Mouse (Mus musculus) limb, embryonic 14.5 days (tissue): Measurements from ENCODE around the gene Tecr. TPM values are rescaled to one million over a fixed set of nuclear protein-coding genes. Genes with fewer than 3 reads are reported as not detected.

Source experiments
- ATAC-seq: fragments of 200-750 bp; cut with Nextera tagmentation; 2 replicates; pipeline ENCODE4 v1.8.0; 2017; ENCODE audit warnings: low read depth, moderate number of reproducible peaks, moderate TSS enrichment; ENCODE audit not compliant: low FRiP score
- DNase-seq: peaks from one replicate; pipeline ENCODE4 v3.0.0-alpha.2; 2015; ENCODE audit warnings: low spot score
- H3K27ac ChIP-seq: fragments of 300-500 bp; sonication (generic); replicated peaks from 2 replicates; pipeline ENCODE4 v1.5.1; 2014; ENCODE audit warnings: low read depth, mild to moderate bottlenecking, low read length, moderate library complexity, mixed read lengths
- H3K27me3 ChIP-seq: fragments of 300-500 bp; sonication (generic); 2 replicates; pipeline ENCODE4 v1.6.1; 2014; ENCODE audit warnings: low read length, mixed read lengths; ENCODE audit not compliant: control insufficient read depth, insufficient read depth
- H3K36me3 ChIP-seq: fragments of 300-500 bp; sonication (generic); 2 replicates; pipeline ENCODE4 v1.6.1; 2014; ENCODE audit warnings: mild to moderate bottlenecking, low read length, moderate library complexity, mixed read lengths; ENCODE audit not compliant: control insufficient read depth, insufficient read depth
- H3K4me1 ChIP-seq: fragments of 300-500 bp; sonication (generic); 2 replicates; pipeline ENCODE4 v1.6.1; 2014; ENCODE audit warnings: antibody characterized with exemption, low read length, mixed read lengths; ENCODE audit not compliant: control insufficient read depth, insufficient read depth
- H3K4me2 ChIP-seq: fragments of 300-500 bp; sonication (generic); replicated peaks from 2 replicates; pipeline ENCODE4 v1.6.1; 2014; ENCODE audit warnings: low read depth, mild to moderate bottlenecking, low read length, moderate library complexity; ENCODE audit not compliant: severe bottlenecking
- H3K4me3 ChIP-seq: fragments of 300-500 bp; sonication (generic); replicated peaks from 2 replicates; pipeline ENCODE4 v1.5.1; 2014; ENCODE audit warnings: low read length
- H3K9ac ChIP-seq: fragments of 300-500 bp; sonication (generic); 2 replicates; pipeline ENCODE4 v1.6.1; 2014; ENCODE audit warnings: mild to moderate bottlenecking, low read depth, low read length, moderate library complexity; ENCODE audit not compliant: severe bottlenecking
- H3K9me3 ChIP-seq: fragments of 300-500 bp; sonication (generic); 2 replicates; pipeline ENCODE4 v1.6.1; 2016; ENCODE audit warnings: low read length; ENCODE audit not compliant: control insufficient read depth
- POLR2A ChIP-seq: fragments of 200-500 bp; IDR thresholded peaks from 2 replicates; pipeline ENCODE4 v1.8.0; 2012; ENCODE audit warnings: inconsistent platforms, mild to moderate bottlenecking, moderate library complexity, borderline replicate concordance; ENCODE audit not compliant: insufficient read depth, insufficient read length; ENCODE audit errors: extremely low read depth
- WGBS: fragments of 180-500 bp; shearing (Covaris S2); extraction: QIAGEN DNeasy Blood & Tissue Kit; methylation state at CpG from one replicate; pipeline ENCODE4 v1.1.7; 2014; 5-methylcytosine and 5-hydroxymethylcytosine counted together
- polyA plus RNA-seq, 2 experiments: library from polyadenylated mRNA; depleted of rRNA in 1 of 2; stranded (reverse) in 1 of 2; unstranded in 1 of 2; fragments of >200 nt; fragmentation: Nextera tagmentation in 1 of 2; extraction: Ambion mirVana in 1 of 2; gene quantifications; 2 replicates each; pipeline versions ENCODE4 v1.2.1 to v1.2.3; 2012 to 2014

Gene Tecr
- polyA plus RNA-seq, 2 experiments = 589 to 595 TPM

DNA sequence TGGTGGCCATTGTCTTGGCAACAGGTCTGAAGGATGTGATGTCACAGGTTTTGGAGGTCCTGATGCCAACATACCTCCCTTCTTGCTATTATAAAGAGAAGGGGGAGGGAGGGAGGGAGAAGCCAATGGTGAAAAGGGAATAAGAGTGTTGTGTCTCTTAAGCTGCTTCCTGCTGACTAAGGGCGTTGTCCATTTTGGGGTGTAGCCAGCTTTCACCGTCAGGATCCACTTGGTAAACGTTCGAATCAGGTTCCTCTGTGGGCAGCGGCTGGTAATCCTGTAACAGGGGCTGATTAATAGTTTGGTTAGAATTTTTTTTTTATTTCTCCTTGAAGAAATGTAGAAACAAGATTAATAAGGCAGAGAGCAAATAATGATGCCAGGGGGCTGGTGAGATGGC lies 31.9 kb upstream of the Tecr start:
- Histone ChIP-seq H3K4me3 (no peak overlapping the region), H3K27ac (no peak overlapping the region), H3K36me3 (no peaks in the 10 kb centered on the region), H3K4me1 (no peaks in the 10 kb centered on the region), H3K9ac (no peak overlapping the region), H3K9me3 (no peaks in the 10 kb centered on the region), H3K27me3 (no peaks in the 10 kb centered on the region), H3K4me2 (no peak overlapping the region)
- 77% methylated on average over 5 of the region's 5 CpGs for WGBS
- no peak for DNase-seq
- no peak for TF ChIP-seq POLR2A
- no peak for ATAC-seq

GRCm38 (mm10) chr8:83638856-83639255 lies 31.1 kb upstream of the Tecr start:
- 72% methylated on average over 4 of the region's 4 CpGs for WGBS
- no peak overlapping the region for H3K27ac ChIP-seq
- no peaks in the 10 kb centered on the region for H3K27me3 ChIP-seq
- H3K4me2 ChIP-seq = no peak overlapping the region
- DNase-seq (no peak), ATAC-seq (no peak)
- TF ChIP-seq POLR2A = no peak
- no peak overlapping the region for H3K4me3 ChIP-seq
- H3K9me3 ChIP-seq = no peaks in the 10 kb centered on the region
- H3K36me3 ChIP-seq = no peaks in the 10 kb centered on the region
- no peak overlapping the region for H3K9ac ChIP-seq
- no peaks in the 10 kb centered on the region for H3K4me1 ChIP-seq

GRCm38 (mm10) chr8:83632083-83632707 lies 24.4 kb upstream of the Tecr start:
- H3K27me3 ChIP-seq = no peaks in the 10 kb centered on the region
- H3K36me3 ChIP-seq = no peaks in the 10 kb centered on the region
- no peak overlapping the region for H3K4me3 ChIP-seq
- H3K4me1 ChIP-seq = no peaks in the 10 kb centered on the region
- no peak for TF ChIP-seq POLR2A
- H3K27ac ChIP-seq = no peak overlapping the region
- 84% methylated on average over 7 of the region's 7 CpGs for WGBS
- H3K4me2 ChIP-seq = no peak overlapping the region
- DNase-seq = no peak
- no peak overlapping the region for H3K9ac ChIP-seq
- no peaks in the 10 kb centered on the region for H3K9me3 ChIP-seq
- no peak for ATAC-seq

DNA sequence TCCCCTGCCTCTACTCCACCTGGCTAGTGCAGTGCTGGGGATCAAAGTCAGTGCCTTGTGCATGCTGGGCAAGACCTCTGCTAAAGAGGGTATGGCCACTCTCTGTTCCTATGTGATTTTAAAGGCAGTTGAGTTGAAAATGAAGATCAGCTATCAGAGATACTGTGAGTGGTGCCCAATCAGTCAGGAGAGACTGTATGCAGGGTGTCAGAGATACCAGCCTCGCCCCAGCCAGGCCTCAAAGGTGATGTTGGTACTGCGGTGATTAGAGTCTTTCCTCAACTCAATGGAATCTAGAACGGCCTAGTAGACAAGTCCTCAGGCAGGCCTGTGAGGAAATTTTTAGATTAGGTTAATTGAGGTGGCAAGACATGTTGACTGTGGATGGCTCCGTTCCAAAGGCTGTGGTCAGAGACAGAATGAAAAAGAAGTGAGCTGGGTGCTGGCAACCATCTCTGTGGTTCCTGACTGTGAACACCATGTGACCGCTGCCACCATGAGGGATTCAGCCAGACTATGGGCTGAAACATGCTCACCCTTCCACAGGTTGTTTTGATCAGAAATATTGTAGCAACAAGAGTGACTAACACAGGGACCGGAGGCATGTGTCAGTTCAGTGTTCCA lies 18.0 kb upstream of the Tecr start:
- no peak for DNase-seq
- H3K9ac ChIP-seq = no peak overlapping the region
- no peak overlapping the region for H3K27ac ChIP-seq
- no peaks in the 10 kb centered on the region for H3K27me3 ChIP-seq
- no peaks in the 10 kb centered on the region for H3K36me3 ChIP-seq
- ATAC-seq = no peak
- H3K4me2 ChIP-seq = no peak overlapping the region
- WGBS = 90% methylated on average over 6 of the region's 6 CpGs
- H3K4me3 ChIP-seq = no peak overlapping the region
- no peaks in the 10 kb centered on the region for H3K4me1 ChIP-seq
- no peaks in the 10 kb centered on the region for H3K9me3 ChIP-seq
- no peak for TF ChIP-seq POLR2A

DNA sequence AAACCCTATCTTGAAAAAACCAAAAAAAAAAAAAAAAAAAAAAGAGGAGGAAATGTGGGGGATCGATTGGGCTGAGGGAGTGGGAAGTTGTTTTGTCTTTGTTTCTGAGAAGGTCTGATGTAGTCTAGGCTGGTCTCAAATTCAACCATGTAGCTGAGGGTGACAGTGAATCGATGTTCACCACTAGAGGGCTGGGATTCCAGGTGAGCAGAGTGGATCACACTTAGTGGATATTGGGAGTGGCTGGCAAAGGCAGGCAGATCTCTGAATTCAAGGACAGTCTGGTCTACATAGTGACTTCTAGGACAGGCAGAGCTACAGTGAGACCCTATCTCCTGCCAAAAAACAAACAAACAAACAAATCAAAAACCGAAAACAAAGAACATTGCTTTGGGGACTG lies 17.0 kb upstream of the Tecr start:
- Histone ChIP-seq H3K27me3 (no peaks in the 10 kb centered on the region), H3K4me2 (no peak overlapping the region), H3K36me3 (no peaks in the 10 kb centered on the region), H3K9ac (no peak overlapping the region), H3K4me3 (no peak overlapping the region), H3K9me3 (no peaks in the 10 kb centered on the region), H3K4me1 (no peaks in the 10 kb centered on the region), H3K27ac (no peak overlapping the region)
- DNase-seq (no peak), ATAC-seq (no peak)
- no peak for TF ChIP-seq POLR2A
- WGBS = 43% methylated on average over 3 of the region's 3 CpGs

GRCm38 (mm10) chr8:83623549-83623948 lies 15.8 kb upstream of the Tecr start:
- Histone ChIP-seq H3K4me1 (no peaks in the 10 kb centered on the region), H3K4me2 (no peak overlapping the region), H3K27ac (no peak overlapping the region), H3K27me3 (no peaks in the 10 kb centered on the region), H3K36me3 (no peaks in the 10 kb centered on the region), H3K9me3 (no peaks in the 10 kb centered on the region), H3K4me3 (no peak overlapping the region), H3K9ac (no peak overlapping the region)
- DNase-seq = no peak
- ATAC-seq = no peak
- 92% methylated on average over 7 of the region's 7 CpGs for WGBS
- no peak for TF ChIP-seq POLR2A
